Mouse (Mus musculus) thymus, postnatal 36 days (tissue): ENCODE results near the gene 4632433K11Rik.
"Not testable (repeated sequence)": the region's sequence is repeated elsewhere in the genome, so short reads cannot be mapped to it uniquely, and the experiment has no call there.

Source experiments
- DNase-seq, 2 experiments: peaks; one replicate each; pipeline ENCODE4 v3.0.0; 2022; ENCODE audit warnings: mixed read lengths in 2 of 2

Gene 4632433K11Rik

GRCm38 (mm10) chr7:5033818-5034217 is at the start of gene 4632433K11Rik:
Gene 4632433K11Rik (plus strand): TSS chr7:5034118.
- DNase-seq, result no peak

DNA sequence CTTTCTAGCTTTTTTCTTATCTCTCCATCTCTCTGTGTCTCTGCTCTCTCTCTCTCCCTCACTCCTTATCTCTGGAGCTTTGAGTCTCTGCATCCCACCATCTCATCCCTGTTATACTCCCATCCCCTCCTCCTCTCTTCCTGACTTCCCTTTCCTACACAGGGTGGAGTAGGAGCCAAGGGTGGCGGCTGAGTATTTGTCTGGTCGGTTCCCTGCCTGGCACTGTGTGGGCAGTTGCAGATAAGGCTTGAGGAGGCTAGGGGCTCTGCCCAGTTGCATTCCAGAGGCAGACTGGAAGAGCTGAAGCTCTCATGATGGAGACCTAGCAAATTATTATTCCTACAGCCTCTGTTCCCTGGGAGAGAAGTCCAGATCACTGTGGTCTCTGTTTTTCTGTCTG is 45.7 kb upstream of the 4632433K11Rik start:
- no peak for DNase-seq

GRCm38 (mm10) chr7:4993347-4993998 is 40.4 kb upstream of the 4632433K11Rik start:
- DNase-seq, result peak in 1 of 2 experiments; percentile 16

- peak in 1 of 2 experiments; percentile 26 for DNase-seq
Measured at GRCm38 (mm10) chr7:4993999-4994788, 39.7 kb upstream of the 4632433K11Rik start.

- no peak for DNase-seq
Measured at GRCm38 (mm10) chr7:4995268-4996002, 38.5 kb upstream of the 4632433K11Rik start.

GRCm38 (mm10) chr7:4996003-4996895 is 37.7 kb upstream of the 4632433K11Rik start, which contains the start of gene Zfp579:
Gene Zfp579 (minus strand): TSS chr7:4996158.
- peak; percentile 88 for DNase-seq

DNA sequence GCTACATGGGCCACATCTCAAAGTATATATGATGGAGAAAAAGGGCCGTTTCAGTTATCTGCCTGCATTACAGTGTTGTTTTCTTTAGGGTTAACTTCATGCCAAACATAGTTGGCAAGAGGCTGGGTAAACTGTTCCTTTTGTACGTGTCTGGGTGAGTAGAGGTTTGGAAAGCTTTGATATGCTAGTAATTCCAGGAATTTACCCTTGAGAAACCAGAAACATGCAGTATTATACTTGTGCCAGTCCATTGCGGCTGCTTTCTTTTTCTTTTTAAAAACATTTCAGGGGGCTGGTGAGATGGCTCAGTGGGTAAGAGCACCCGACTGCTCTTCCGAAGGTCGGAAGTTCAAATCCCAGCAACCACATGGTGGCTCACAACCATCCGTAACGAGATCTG is 37.0 kb upstream of the 4632433K11Rik start:
- DNase-seq, result no peak

DNA sequence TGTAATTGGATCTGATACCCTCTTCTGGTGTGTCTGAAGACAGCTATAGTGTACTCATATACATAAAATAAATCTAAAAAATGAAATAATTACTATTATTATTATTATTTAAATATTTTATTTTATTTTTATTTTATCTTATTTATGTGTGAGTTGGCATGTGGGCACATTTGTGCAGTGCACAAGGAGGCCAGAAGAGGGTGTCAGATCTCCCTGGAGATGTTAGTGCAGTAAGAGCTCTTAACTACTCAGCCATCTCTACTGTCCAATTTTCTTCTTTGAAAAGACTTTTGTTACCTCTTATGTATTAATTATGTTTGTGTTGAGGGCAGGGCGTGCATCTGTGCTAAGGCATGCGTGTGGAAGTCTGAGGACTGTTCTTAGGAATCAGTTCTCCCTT is 34.0 kb upstream of the 4632433K11Rik start:
- DNase-seq, result peak; percentile 40 to 44

DNA sequence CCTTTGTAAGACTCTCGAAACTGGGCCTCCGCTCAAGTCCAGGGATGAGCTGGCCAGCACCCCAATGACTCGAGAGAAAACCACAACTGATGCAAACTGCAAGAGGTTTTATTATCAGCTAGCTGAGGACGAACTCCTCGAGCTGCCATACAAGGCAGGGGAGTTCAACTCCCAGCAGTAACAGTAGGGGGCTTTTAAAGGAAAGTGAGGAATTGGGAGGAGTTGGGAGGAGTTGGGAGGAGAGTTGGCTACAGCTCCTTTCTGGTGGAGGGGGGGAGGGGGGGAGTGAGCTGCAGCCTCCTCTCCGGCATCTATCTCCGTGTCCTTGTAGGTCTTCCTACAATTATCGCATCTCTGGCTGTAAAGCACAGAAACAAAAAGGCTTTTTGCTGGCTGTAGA is 31.0 kb upstream of the 4632433K11Rik start:
- not testable (repeated sequence) for DNase-seq

- DNase-seq, result no peak
Measured at GRCm38 (mm10) chr7:5008229-5008628, 25.7 kb upstream of the 4632433K11Rik start.

- DNase-seq, result peak in 1 of 2 experiments; percentile 20
Measured at GRCm38 (mm10) chr7:5012681-5013513, 21.0 kb upstream of the 4632433K11Rik start.

DNA sequence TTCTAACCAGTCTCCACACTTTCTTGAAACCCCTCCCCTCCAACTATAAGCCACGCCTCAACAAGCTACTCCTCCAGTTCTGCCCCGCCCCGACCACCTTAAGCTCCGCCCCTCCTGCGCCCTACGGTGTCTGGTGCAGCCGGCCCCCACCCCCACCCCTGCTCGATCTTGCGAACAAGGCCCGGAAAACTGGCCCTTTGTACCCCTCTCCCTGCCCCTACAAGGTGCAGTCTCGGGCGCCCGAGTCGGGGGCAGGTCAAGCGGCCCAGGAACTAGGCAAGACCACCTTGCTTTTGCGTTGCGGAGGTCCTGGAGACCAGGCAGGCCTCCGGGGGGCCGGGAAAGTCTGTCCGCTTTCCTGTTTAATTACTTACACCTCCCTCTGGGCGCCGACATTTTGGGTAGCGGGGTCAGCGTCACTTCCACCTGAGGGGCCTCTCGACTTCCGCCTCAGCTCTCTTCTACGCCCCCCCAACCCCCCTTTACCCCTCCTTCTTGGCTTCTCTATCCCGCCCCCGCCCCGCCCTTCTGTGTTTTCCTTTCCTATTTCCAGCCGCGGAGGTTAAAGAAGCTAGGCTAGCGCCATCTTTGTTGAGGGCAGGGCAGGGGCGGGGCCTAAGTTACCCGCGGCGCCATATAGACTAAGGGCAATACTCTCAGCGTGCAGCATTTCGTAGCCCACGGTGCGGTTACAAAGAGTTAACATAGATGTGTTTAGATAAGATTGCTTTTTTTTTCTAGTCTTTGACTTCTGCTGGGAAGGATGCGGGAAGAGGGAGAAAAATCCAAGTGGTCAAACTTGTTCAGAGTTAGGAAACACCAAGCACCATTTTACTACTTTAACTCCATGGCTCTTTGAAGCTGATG is 19.4 kb upstream of the 4632433K11Rik start, which contains the start of the genes Zfp524 and Fiz1:
Zfp524 (plus strand) TSS at position 165 of the 867 bp plus-strand sequence.
Fiz1 (minus strand) TSS at position 447 of the 867 bp plus-strand sequence.
- peak; percentile 96 to 97 for DNase-seq

GRCm38 (mm10) chr7:5015118-5016001 is 18.6 kb upstream of the 4632433K11Rik start, which contains the start of gene Gm44973:
Gene Gm44973 (plus strand): TSS chr7:5015496.
- DNase-seq, result peak; percentile 96 to 97

GRCm38 (mm10) chr7:5016057-5016456 is 17.9 kb upstream of the 4632433K11Rik start:
- DNase-seq, result no peak

- no peak for DNase-seq
Measured at GRCm38 (mm10) chr7:5016920-5017319, 17.0 kb upstream of the 4632433K11Rik start.

DNA sequence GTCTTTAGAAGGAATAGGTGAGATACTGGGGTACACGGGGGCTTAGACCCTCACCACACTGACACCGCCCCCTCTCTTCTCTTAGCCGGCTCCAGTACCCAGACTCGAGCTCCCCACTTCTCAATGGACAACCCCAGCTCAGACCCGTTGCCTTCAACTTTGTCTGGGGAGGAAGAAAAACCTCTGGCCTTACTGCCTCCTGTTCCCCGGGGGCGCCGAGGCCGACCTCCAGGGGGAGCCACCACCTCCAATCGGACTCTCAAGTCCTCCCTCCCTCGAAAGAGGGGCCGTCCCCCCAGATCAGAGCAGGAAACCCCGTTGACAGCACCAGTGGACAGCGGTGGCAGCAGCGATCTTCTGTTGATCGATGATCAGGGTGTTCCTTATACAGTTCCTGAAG is 16.6 kb upstream of the 4632433K11Rik start:
- peak; percentile 31 to 53 for DNase-seq

DNA sequence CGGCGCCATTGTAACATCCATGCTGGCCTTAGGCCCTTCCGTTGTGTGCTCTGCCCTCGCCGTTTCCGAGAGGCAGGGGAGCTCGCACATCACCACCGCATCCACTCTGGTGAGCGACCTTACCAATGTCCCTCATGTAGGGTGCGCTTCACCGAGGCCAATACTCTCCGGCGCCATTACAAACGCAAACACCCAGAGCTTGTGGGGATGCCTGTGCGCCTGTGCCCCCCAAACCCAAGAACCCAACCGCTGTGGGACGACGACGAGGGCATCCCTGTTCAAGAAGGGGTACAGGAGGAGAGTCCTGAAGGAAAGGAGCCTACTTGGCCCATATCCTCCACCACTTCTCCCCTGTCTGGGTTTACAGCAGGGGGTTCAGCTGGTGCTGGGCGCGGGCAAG is 16.0 kb upstream of the 4632433K11Rik start:
- DNase-seq, result no peak

- DNase-seq, result peak in 1 of 2 experiments; percentile 39
Measured at GRCm38 (mm10) chr7:5019576-5019975, 14.3 kb upstream of the 4632433K11Rik start.
